Mouse (Mus musculus) liver, embryonic 14.5 days (tissue): Measurements from ENCODE around the gene Ceacam2.
"Not testable (repeated sequence)": the region's sequence is repeated elsewhere in the genome, so short reads cannot be mapped to it uniquely, and the experiment has no call there.

ENCODE experiments used
- CTCF ChIP-seq: IDR thresholded peaks from 2 replicates; pipeline ENCODE4 v1.5.1; 2016; ENCODE audit warnings: antibody characterized with exemption, low read depth, control low read depth
- EP300 ChIP-seq: IDR thresholded peaks from 2 replicates; pipeline ENCODE4 v1.6.1; 2016; ENCODE audit warnings: antibody characterized with exemption, low read depth

DNA sequence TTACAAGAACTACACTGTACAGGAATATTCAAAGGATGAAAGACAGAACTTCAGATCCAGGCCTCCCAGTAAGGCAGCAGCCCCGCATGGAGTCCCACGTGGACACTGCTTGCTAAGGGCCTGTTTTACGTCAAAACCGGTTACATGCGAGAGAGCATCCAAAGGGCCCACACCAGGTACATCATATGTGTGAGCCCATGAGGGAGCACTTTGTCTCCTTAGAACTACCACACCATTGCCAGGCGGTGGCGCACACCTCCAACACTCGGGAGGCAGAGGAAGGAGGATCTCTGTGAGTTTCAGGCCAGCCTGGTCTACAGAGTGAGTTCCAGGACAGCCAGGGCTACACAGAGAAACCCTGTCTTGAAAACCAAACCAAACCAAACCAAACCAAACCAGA lies 58.9 kb downstream of the Ceacam2 start:
- TF ChIP-seq CTCF, result peak; percentile 54
- TF ChIP-seq EP300, result not testable (repeated sequence)
